Mouse (Mus musculus) right cerebral cortex, postnatal 14 days (tissue): ENCODE measurements around the gene Sin3b.
"Not testable (repeated sequence)": the region's sequence is repeated elsewhere in the genome, so short reads cannot be mapped to it uniquely, and the experiment has no call there.

Experiments used
- DNase-seq: peaks from one replicate; pipeline ENCODE4 v3.0.0; 2022

The Sin3b gene

DNA sequence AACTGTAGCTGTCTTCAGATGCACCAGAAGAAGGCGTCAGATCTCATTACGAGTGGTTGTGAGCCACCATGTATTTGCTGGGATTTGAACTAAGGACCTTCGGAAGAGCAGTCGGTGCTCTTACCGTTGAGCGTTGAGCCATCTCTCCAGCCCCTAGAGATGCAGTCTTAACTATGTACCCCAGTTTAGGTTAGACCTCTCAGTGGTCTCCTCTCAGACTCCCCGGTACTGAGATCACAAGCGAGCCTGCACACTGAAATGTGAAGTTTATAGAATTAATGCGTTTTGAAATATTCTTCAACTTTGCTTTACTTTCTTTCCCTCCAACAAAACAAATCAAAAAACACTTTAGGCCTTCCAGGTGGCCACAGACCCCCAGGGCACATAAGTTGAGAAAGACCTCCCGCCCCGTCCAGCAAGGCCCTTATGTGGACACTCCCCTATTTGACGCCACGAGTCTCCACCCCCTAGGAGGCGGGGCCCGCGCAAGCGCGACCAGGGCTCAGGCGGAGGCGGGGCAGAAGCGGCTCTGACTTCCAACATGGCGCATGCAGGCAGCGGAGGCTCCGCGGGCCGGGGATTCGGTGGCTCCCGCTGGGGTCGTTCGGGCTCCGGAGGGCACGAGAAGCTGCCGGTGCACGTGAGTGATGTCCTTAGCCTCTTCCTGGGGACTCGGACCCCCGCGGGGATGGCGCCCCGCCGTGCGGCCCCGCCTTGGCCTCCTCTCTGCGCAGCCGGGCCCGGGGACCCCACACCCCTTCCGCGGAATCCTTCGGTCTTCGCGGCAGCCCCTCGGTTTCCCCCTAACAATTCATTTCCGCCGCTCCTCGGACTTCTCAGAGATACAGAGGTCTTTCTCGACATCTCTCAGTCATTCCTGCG is at the start of gene Sin3b:
TSS of gene Sin3b (plus strand) at position 517 of the 882 bp plus-strand sequence.
- DNase-seq = peak; percentile 91

DNA sequence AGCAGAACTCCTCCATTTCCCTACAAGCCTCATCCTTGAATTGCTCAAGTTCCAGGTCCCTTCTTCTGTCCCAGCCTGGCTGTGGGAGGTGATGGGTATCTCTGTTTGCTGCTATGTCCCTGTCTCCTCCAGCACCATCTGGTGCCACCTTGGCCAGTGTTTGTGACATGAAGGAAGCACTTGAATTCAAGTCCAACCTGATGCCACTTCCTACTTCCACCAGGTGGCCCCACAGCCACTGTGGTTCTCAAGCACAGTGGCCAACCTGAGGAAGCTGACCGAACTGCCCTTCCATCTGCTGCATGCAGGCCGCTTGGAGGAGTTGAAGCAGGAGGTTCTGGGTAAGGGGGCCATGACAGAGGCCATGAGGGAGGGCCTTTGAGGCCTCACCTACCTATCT is 48.9 kb upstream of the Sin3b start:
- DNase-seq = no peak

DNA sequence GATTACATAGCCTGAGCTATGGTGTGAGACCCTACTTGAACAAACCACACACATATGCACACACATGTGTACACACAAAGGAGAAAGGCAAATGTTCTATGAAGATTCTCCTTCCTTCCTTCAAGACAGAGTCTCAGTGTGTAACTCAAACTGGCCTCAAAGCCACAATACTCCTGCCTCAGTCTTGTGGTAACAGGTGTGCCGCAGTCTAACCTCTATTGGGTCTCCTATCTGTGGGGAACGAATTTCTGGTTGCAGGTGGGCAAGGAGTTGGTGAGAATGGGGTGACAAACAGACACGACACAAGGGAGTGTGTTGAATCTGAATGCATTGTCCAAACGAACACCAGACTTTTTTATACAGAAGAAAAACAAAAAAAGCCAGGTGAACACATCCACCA is 46.6 kb upstream of the Sin3b start:
- DNase-seq = no peak

DNA sequence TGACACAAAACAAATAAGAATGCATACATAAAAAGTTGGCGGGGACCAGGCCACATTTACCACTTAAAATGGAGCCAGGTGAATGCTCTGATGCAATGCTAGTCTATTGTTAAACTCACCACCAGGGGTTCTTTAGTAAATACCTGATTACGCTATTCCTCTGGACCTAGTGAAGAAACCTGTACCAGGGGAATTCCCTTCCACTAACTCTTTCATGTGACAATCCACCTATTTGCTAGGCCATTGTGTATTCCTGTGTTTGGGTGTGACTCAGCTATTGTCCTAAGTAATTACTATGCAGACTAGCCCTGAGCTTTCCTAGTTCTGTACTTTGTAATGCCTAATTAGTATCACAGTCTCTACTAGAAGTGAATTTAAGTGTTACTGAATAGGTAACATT is 46.2 kb upstream of the Sin3b start:
- not testable (repeated sequence) for DNase-seq

DNA sequence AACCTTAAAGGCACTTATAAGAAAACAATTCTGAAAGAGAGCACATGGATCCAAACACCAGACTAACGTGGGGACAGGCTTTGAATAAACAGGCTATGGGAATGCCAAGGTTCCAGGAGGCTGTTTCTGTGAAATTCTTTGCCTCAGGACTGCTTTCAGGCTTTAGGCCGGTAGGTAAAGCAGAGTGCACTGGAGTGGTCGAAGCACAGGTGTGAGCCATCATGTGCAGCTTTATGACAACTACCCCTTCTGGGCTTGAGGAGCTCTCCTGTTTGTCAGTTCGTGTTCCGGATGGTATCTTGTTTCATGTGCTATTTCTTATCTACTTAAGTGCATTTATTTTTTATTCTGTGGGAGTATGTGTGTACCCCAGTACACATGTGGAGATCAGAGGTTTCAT is 45.8 kb upstream of the Sin3b start:
- DNase-seq = no peak

DNA sequence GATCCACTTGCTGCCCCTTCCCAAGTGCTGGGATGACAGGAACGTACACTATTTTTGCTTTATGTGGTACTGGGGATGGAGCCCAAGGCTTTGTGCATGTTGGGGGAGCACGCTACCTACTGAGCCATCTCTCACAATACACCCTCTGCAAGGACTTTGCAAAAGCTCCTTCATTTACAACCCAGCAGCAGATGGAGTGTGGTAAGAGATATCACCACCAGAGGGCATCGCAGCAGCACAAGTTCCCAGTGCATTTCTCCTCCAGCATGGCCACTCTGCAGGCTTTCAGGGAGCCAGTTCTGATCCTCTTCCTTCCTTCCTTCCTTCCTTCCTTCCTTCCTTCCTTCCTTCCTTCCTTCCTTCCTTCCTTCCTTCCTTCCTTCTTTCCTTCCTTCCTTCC is 43.0 kb upstream of the Sin3b start:
- peak; percentile 79 for DNase-seq

DNA sequence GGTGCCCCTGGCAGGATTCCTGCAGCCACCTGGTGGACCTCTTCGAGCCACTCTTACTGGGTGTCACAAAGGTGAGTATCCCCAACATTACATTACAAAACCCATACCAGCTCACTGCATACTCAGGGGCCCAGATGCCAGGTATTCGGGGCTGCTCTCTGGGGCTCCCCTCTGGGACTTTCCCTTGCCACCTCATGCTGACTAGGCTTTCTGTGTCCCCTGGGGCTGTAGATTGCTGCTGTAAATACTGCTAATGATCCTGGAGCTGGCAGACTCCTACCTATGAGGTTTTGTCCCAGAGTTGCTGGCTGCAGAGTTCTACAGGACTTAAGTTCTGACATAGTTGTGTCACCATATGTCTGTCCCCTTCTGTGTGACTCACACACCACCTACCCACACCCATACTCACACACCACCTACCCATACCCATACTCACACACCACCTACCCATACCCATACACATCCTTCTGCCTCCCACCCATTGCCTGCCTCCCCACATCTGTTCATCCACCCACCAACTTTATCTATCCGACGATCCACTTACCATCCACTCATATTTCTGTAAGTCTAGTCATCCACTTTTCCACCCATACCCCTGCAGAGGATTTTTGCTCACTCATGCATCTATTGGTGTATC is 40.9 kb upstream of the Sin3b start:
- DNase-seq = no peak

DNA sequence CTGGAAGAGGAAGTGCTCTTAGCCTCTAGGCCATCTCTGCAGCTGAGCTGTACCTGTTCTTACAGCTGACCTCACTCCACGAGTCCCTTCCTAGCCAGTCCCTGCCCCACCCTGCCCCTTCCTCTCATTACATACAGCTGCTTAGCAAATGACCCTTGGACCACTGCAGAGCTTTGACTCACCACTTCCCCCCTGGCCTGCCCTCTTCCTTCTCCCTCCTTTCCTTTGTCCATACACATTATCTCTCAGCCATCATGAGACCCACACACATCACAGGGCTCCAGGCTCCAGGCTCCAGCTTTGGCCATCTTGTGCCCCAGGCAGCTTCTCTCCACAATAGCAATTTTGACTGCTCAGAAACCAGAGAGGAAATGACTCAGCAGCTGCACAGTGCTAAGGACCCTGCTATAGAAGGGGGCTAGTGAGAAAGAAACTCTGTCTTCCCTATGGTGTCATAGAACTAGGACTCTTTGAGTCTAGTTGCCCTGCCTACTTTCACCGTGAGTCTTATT is 40.0 kb upstream of the Sin3b start:
- no peak for DNase-seq

DNA sequence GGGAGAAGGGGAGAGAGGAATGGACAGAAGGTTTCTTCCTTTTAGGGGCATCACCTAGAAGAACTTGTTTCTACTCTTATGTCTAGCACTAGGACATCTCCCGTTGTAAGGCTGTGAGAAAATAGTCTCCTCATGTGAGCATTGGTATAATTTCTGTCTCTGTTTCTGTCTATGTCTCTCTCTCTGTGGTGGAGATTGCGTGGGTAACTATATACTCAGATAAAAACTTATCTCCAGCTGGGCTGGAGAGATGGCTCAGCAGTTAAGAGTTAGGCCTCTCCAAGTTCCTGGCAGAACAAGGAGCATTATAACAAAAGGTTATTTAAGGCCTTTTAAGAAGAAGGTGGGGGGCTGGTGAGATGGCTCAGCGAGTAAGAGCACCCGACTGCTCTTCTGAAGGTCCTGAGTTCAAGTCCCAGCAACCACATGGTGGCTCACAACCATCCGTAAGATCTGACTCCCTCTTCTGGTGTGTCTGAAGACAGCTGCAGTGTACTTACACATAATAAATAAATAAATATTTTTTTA is 39.4 kb upstream of the Sin3b start:
- not testable (repeated sequence) for DNase-seq

DNA sequence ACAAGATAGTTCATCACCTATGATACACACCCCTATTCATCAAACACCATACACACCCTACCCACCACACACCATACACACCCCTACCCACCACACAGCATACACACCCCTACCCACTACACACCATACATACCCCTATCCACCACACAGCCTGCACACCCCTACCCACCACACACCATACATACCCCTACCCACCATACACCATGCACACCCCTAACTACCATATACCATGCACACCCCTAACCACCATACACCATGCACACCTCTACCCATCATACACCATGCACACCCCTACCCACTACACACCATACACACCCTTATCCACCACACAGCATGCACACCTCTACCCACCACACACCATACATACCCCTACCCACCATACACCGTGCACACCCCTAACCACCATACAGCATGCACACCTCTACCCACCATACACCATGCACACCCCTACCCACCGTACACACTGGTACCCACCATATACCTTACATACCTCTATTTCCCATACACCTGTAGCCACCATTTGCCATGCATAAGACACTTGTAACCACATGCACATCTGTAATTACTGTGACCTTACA is 24.6 kb upstream of the Sin3b start:
- no peak for DNase-seq

DNA sequence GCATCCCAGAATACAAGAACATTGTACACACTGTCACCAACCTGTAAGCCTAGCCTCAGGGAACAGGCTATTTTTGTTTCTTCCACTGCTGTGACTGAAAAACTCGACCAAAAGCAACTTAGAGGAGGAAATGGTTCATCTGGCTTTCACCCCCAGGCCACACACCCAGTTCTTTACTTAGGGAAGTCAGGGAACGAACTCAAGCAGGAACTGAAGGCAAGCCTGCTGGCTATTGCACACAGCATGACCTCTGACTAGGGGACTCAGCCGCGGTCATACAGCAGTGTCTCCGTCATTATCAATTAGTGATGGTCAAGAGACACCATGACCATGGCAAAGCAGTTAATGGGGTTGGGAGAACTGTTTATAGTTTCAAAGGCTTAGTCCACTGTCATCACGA is 10.5 kb upstream of the Sin3b start:
- DNase-seq = no peak

DNA sequence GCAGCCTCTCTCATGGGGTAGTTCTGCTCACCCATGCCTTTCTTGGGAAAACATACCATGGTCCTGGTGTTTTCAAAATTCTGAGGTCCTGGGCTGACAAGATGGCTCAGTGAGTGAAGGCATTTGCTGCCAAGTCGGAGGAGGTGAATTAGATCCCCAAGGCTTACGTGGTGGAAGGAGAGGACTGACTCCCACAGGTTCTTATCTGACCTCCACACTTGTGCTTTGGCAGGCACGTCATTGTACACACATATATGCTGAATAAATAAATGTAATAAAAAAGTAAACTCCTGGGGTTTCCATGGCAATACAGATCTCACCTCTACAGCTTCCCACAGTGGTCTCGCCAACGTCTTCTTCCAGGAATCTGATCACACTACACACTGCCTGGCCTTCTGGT is 6.5 kb upstream of the Sin3b start:
- no peak for DNase-seq

DNA sequence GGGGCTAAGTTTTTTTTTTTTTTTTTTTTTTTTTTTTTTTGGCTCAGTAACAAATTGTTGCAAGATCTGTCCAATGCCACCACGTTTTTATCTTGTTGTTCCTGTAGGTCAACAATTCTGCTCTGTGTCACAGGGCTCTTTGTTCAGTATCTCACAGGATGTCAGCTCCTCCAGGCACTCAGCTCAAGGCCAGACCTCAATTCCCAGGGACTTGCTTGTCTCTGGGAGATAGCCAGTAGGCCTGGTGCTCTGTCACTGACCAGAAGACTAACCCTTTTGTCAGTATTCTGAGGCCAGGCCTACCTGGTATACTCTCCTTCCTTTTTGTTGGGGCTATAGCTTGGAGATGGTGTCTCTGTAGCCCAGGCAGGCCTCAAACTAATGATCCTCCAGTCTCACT is 2.5 kb upstream of the Sin3b start:
- DNase-seq = no peak

DNA sequence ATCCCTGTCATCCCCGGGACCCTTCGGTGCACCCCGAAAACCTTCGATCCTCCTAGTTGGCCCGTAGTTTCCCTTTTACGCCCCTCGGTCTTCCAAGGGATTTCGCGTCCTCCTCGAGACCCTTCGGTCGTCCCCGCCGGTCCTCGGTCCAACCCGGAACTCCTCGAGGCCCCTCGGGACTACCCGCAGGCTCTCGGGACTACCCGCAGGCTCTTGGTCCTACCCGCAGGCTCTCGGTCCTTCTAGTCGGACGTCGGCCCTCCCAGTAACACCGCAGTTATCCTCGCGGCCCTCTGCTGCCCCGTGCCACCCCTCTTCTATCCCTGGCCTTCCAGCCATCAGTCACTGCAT is 541 bp downstream of the Sin3b start:
- DNase-seq = peak; percentile 47

DNA sequence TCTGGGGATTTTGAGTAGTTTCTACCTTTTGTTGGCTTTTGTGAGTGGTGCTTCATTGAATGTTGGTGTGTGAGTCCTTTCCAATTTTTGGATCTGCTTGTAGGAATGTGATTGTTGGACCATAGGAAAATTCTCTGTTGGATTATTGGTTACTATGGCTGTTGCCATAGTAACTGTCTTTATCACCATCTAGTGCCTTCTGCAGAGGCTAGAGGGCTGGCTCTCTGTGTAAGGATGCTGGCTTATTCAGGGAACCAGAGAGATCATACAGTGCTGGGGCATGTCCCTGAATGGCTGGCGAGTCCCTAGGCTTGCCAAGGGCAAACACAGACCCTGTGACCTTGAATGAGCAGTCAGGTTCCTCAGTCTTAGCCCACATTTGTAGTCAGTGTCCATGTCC is 5.6 kb downstream of the Sin3b start:
- no peak for DNase-seq

DNA sequence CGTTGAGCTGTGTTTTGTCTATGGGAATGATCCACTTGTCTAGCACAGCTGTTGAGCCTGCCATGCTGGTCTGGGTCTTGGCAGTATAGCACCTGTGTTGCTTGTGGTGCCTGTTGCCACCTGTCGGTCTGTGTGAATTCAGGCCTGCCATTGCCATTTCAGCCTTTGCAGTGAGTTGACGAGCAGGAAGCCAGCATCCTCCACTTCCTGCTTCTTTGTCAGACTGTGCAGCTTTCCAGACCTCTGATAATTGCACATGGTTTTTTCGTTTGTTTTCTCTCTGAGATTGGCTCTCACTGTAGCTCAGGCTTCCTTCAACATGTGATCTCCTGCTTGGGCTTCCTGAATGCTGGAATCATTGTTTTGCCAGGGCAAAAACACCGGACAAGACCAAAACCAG is 11.9 kb downstream of the Sin3b start:
- DNase-seq = no peak

DNA sequence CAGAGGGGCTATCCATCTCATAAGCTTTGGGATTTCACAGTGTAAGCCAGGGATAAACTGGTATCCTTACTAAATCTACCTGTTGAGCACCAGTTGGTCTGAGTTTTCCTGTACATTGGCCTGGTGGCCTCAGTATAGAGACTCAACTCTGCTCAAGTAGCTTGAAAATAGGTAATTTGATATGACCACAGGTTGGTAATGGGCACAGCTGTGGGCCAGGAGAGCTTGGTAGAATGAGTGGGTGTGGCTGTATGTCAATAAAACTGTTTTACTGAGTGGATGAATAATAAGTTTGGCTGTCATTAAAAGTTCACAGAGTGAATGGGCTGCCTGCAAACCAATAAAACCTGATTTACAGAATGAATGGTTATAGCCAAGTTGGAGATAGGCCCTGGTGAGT is 13.8 kb downstream of the Sin3b start:
- no peak for DNase-seq

DNA sequence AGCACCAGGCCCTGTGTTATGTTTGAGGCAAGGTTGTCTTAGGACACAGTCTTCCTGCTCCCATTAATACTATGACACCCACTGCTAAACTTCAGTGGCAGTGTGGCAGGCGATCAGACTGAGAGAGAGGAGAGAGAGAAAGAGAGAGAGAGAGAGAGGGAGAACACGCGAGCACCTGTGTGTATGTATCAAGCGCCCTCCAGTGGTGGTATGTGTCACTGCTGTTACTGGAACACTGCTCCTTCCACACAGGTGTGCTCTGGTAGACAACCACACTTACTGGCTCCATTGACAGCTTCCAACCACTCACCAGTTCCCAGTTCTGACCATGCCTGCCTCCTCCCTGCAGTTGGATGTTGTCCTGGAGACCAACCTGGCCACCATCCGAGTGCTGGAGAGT is 23.0 kb downstream of the Sin3b start:
- peak; percentile 46 for DNase-seq

DNA sequence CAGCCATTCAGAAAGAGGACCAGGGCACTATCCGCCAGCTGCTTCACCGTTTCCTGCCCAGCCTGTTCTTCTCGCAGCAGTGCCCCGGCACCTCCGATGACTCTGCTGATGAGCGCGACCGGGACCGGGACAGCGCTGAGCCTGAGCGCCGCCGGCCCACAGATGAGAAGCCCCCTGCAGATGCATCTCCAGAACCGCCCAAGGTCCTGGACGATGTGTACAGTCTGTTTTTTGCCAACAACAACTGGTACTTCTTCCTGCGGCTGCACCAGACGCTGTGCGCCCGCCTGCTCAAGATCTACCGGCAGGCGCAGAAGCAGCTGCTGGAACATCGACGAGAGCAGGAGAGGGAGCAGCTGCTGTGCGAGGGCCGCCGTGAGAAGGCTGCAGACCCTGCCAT is 26.8 kb downstream of the Sin3b start:
- DNase-seq = no peak

DNA sequence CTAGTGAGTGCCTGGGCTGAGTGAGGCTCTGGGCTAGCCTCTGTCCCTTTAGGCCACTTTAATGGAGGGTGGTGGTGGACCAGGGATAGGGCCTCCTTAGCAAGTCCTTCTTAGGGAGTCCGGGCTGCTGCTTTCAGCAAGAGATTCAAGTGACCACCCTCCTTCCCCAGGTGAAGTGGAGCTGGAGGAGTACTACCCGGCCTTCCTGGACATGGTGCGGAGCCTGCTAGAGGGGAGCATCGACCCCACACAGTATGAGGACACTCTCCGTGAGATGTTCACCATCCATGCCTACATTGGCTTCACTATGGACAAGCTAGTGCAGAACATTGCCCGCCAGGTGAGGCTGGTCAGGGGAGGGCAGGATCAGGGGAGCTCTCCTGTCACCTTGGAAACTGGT is 27.2 kb downstream of the Sin3b start:
- no peak for DNase-seq

DNA sequence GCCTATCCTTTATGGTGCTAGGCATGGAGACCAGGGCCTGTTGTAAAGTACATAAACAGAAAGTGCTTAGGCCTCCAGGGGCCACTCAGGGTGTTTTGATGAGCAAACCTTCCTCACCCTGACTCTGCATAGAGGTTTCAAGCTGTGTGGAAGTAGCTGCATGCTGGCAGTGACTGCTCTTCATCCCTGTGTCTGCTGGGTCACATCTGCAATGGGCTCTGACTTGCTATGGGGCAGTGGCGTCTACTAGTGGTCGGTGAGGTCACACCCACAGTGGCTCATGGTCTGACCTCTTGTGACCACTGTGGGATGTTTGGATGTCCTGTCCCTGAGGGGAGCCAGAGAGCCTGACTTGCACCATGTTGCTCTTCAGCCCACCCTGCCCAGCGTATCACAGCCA is 28.0 kb downstream of the Sin3b start:
- DNase-seq = no peak

DNA sequence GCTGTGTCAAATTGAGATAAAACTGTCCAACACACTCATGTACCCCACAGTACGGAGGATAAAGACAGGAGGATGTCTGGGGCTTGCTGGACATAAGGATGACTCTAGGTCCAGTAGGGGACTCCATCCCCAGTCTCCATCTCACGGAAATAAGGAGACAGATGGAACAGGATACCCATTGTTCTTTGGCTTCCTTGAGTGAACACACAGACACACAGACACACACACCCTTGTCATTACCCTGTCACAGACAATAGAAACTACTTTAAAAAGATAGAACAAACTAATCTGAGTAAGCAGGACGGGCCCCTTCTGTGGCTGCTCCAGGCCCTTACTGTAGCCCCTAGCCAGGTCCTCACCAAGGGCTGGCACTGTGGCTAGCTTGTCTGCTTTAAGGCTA is 29.2 kb downstream of the Sin3b start:
- no peak for DNase-seq

DNA sequence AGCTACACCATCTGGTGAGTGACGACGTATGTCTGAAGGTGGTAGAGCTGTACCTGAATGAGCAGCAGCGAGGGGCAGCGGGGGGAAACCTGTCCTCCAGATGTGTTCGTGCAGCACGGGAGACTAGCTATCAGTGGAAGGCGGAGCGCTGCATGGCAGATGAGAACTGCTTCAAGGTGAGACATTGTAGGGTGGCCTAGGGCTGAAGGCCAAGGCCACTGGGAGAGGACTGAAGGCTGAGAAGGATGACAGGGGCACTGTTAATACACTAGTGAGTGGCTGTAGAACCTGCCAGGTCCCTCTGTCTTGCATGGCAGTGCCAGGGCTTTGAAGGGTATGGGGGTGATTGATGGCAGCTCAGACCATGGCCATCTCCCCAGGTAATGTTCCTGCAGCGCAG is 30.1 kb downstream of the Sin3b start:
- DNase-seq = no peak

DNA sequence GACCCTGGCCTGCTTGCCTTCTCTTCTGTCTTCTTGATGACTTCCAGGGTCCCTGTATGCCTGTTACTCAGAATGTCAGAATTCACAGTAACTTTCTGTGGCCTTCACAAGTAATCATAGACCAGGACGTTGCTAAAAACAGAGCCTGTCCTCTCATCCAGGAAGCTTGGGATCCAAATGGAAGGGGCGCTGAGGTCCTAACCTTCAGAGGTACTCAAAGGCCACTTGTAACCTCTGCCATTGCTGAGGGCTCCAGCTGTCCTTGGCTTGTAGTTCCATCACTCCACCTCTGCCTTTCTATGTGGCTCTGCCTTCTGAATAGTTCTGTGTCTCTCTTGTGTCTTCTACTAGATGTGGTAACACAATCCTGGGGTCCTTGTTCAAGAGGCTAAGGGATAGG is 30.7 kb downstream of the Sin3b start:
- DNase-seq = no peak
